Mouse (Mus musculus): ENCODE measurements at regions not wholly inside any gene's neighbourhood (a gene's known extent, or its start where the extent isn't known, plus 50 kb on each side); places are given as distances from the start of the nearest gene placed in this dataset.

- no peak for TF ChIP-seq CTCF (IDR thresholded peaks at IDR 0.05; ENCODE audit: borderline replicate concordance, extremely low read depth, insufficient read depth, insufficient read length)
- TF ChIP-seq POLR2A (IDR thresholded peaks at IDR 0.05; ENCODE audit: borderline replicate concordance, extremely low read depth, insufficient read depth, insufficient read length, poor library complexity, severe bottlenecking) = no peak
Observed at GRCm38 (mm10) chr2:51276591-51276990, 127.7 kb upstream of the Rnd3 start.
